In the genomic region with DNA sequence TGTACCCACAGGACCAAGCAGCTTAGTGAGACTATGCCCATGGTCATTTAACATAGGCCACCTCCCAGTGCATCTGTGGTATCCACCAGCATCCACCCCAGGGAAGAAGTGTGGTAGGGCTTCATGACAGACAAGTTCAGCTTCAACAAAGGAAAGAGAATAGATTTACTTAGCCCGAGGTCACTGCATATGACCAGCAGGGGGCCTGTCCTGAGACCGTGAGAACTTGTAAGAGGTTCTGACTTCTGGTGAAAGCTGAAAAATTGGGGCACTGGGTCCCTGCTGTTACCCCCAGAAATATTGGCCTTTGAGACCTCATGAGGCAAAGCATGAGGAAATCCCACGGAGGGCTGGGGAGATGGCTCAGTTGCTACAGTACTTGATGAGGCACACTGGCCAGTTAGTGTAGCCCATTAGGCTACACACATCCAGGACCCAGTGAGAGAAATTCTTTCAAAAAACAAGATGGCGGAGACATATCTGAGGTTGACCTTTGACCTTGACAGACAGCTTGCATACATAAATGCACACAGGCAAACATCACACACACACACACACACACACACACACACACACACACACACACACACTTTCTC, we compare ENCODE assay signal across 8 mouse cellular contexts. TPM values are rescaled to one million over a fixed set of nuclear protein-coding genes. Genes with fewer than 3 reads are reported as not detected.
A peak's percentile ranks its signal among the peaks of the same experiment; 100 is the strongest.
DNase-seq lines count a peak whose midpoint lies in the region; ATAC-seq and TF ChIP-seq lines count a peak whose summit lies in the region.

No protein-coding gene starts in this region.

- H3K9me3 ChIP-seq in liver, embryonic 11.5 days (ENCODE audit: control insufficient read depth, low read length) = no peaks in the 10 kb centered on the region
- no peaks in the 10 kb centered on the region for H3K9me3 ChIP-seq in heart, postnatal 0 days (replicated peaks; ENCODE audit: control insufficient read depth, low read length)
- H3K9me3 ChIP-seq in lung, embryonic 15.5 days = no peaks in the 10 kb centered on the region

- H3K9ac ChIP-seq in liver, embryonic 11.5 days (ENCODE audit: low read depth, low read length) = no peak overlapping the region
- H3K9ac ChIP-seq in heart, postnatal 0 days (replicated peaks; ENCODE audit: low read depth, low read length) = no peak overlapping the region
- no peak overlapping the region for H3K9ac ChIP-seq in lung, embryonic 15.5 days

- no peak overlapping the region for H3K4me3 ChIP-seq in liver, embryonic 11.5 days (ENCODE audit: low read depth, low read length)
- no peak overlapping the region for H3K4me3 ChIP-seq in heart, postnatal 0 days (ENCODE audit: low read depth, low read length)
- no peak overlapping the region for H3K4me3 ChIP-seq in lung, embryonic 15.5 days
- no peak overlapping the region for H3K4me3 ChIP-seq in thymus, adult 2 months (ENCODE audit: control insufficient read depth, insufficient read depth, low read length)

- DNase-seq in liver = peak; percentile 23
- no peak for DNase-seq in liver, embryonic 11.5 days (ENCODE audit: low spot score)
- DNase-seq in adrenal gland, postnatal 14 days = peak; percentile 44
- peak; percentile 39 for DNase-seq in heart, postnatal 0 days (ENCODE audit: low spot score)
- no peak for DNase-seq in thymus, adult 2 months
- DNase-seq in thymus, postnatal 0 days (ENCODE audit: low spot score) = no peak
- no peak for DNase-seq in thymus, postnatal 36 days

- TF ChIP-seq CTCF in heart, postnatal 0 days (IDR thresholded peaks at IDR 0.05; ENCODE audit: low read depth) = peak; percentile 47
- TF ChIP-seq CTCF in thymus, adult 2 months (IDR thresholded peaks at IDR 0.05; ENCODE audit: borderline replicate concordance, control insufficient read depth, extremely low read depth, insufficient read depth, low read length, poor library complexity) = no peak

- WGBS in liver, embryonic 11.5 days = 69% methylated on average over 4 of the region's 4 CpGs
- WGBS in heart, postnatal 0 days = 71% methylated on average over 4 of the region's 4 CpGs
- 73% methylated on average over 4 of the region's 4 CpGs for WGBS in lung, embryonic 15.5 days
- WGBS in thymus, adult 2 months = 66% methylated on average over 4 of the region's 4 CpGs

- TF ChIP-seq EP300 in heart, postnatal 0 days (IDR thresholded peaks at IDR 0.05; ENCODE audit: low read depth) = no peak

- TF ChIP-seq POLR2A in thymus, adult 2 months (IDR thresholded peaks at IDR 0.05; ENCODE audit: control insufficient read depth, extremely low read depth, insufficient read depth, low read length, poor library complexity) = no peak

- no peak overlapping the region for H3K4me2 ChIP-seq in liver, embryonic 11.5 days
- H3K4me2 ChIP-seq in heart, postnatal 0 days (ENCODE audit: low read depth, low read length) = no peak overlapping the region
- no peak overlapping the region for H3K4me2 ChIP-seq in lung, embryonic 15.5 days

- ATAC-seq in liver, embryonic 11.5 days (replicated peaks; ENCODE audit: low FRiP score) = no peak; the same call in 1 of the 2 replicates
- no peak for ATAC-seq in heart, postnatal 0 days (ENCODE audit: insufficient read depth, low read depth)
- peak; percentile 56 for ATAC-seq in lung, embryonic 15.5 days (ENCODE audit: borderline replicate concordance, extremely low read depth, low FRiP score, low TSS enrichment)

- H3K4me1 ChIP-seq in liver, embryonic 11.5 days (replicated peaks; ENCODE audit: control insufficient read depth, insufficient read depth, low read length) = no peaks in the 10 kb centered on the region
- H3K4me1 ChIP-seq in heart, postnatal 0 days (ENCODE audit: control insufficient read depth, insufficient read depth) = no peaks in the 10 kb centered on the region
- no peaks in the 10 kb centered on the region for H3K4me1 ChIP-seq in lung, embryonic 15.5 days
- no peaks in the 10 kb centered on the region; the same call in 1 of the 2 replicates for H3K4me1 ChIP-seq in thymus, adult 2 months (replicated peaks; ENCODE audit: control insufficient read depth, insufficient read depth, low read length)

- no peak overlapping the region for H3K27ac ChIP-seq in liver, embryonic 11.5 days (ENCODE audit: low read depth, low read length)
- H3K27ac ChIP-seq in heart, postnatal 0 days (ENCODE audit: low read depth) = no peak overlapping the region
- no peak overlapping the region for H3K27ac ChIP-seq in lung, embryonic 15.5 days
- no peak overlapping the region for H3K27ac ChIP-seq in thymus, adult 2 months (ENCODE audit: control insufficient read depth, insufficient read depth, low read length)

- no peaks in the 10 kb centered on the region for H3K27me3 ChIP-seq in liver, embryonic 11.5 days (replicated peaks; ENCODE audit: control insufficient read depth, insufficient read depth, low read length)
- no peaks in the 10 kb centered on the region for H3K27me3 ChIP-seq in heart, postnatal 0 days (ENCODE audit: control insufficient read depth, insufficient read depth, low read length)
- no peaks in the 10 kb centered on the region for H3K27me3 ChIP-seq in lung, embryonic 15.5 days
- H3K27me3 ChIP-seq in thymus, adult 2 months (ENCODE audit: control insufficient read depth, insufficient read depth, low read length) = no peaks in the 10 kb centered on the region

- H3K36me3 ChIP-seq in liver, embryonic 11.5 days (ENCODE audit: control insufficient read depth, insufficient read depth, low read length) = no peaks in the 10 kb centered on the region
- no peaks in the 10 kb centered on the region for H3K36me3 ChIP-seq in heart, postnatal 0 days (replicated peaks; ENCODE audit: control insufficient read depth, insufficient read depth, low read length)
- no peaks in the 10 kb centered on the region for H3K36me3 ChIP-seq in lung, embryonic 15.5 days
- no peaks in the 10 kb centered on the region for H3K36me3 ChIP-seq in thymus, adult 2 months (ENCODE audit: control insufficient read depth, insufficient read depth, low read length)

RNA-seq across cellular contexts. Expression of gene Iyd, which starts 34.0 kb away (rescaled TPM):
- 3.6 and 4.0 TPM in 2 replicates for polyA plus RNA-seq in liver, embryonic 11.5 days (2014; fragmentation: Nextera tagmentation; extraction: Ambion mirVana)
- total RNA-seq in adrenal gland, postnatal 14 days (2021) = 1.1 and 17.9 TPM in 2 replicates
- total RNA-seq in heart, postnatal 0 days (2014; rRNA removed; ENCODE audit: low replicate concordance) = 0.15 TPM in 1 of 2 replicates, not detected in the other
- 0.43 and 0.71 TPM in 2 replicates for polyA plus RNA-seq in heart, postnatal 0 days (2015; fragmentation: Nextera tagmentation; extraction: Ambion mirVana)
- 1.7 and 2.2 TPM in 2 replicates for polyA plus RNA-seq in lung, embryonic 15.5 days (2015; fragmentation: Nextera tagmentation; extraction: Ambion mirVana)
- polyA plus RNA-seq in thymus, adult 2 months (2012; rRNA removed) = 0.13 and 0.22 TPM in 2 replicates
- polyA plus RNA-seq in thymus, postnatal 0 days (2015; fragmentation: Nextera tagmentation; extraction: Ambion mirVana) = 0.08 and 0.12 TPM in 2 replicates

Comparison
In these comparisons a context has a peak if more than half of its experiments do, and no peak if none do; other contexts are left out.
1. DNase-seq: peak in liver (single experiment), adrenal gland, postnatal 14 days (single experiment) and heart, postnatal 0 days (single experiment); none in liver, embryonic 11.5 days (single experiment), thymus, adult 2 months (single experiment), thymus, postnatal 0 days (single experiment) and thymus, postnatal 36 days (0 of 2).